Mouse (Mus musculus) telencephalon, adult 2 months (tissue): Measurements from ENCODE around the gene AB124611.
"Not testable (repeated sequence)": the region's sequence is repeated elsewhere in the genome, so short reads cannot be mapped to it uniquely, and the experiment has no call there.

Experiments used
- DNase-seq: peaks from one replicate; pipeline ENCODE4 v3.0.0-alpha.2; 2011; ENCODE audit warnings: low read depth, low spot score

Gene AB124611

GRCm38 (mm10) chr9:21559151-21559550 is 33.2 kb downstream of the AB124611 start:
- no peak for DNase-seq

GRCm38 (mm10) chr9:21564420-21564819 is 38.4 kb downstream of the AB124611 start:
- DNase-seq, result no peak

- DNase-seq, result no peak
Measured at GRCm38 (mm10) chr9:21565004-21565586, 39.1 kb downstream of the AB124611 start.

- no peak for DNase-seq
Measured at GRCm38 (mm10) chr9:21566538-21566937, 40.6 kb downstream of the AB124611 start.

GRCm38 (mm10) chr9:21567051-21567450 is 41.1 kb downstream of the AB124611 start:
- DNase-seq, result no peak

- no peak for DNase-seq
Measured at GRCm38 (mm10) chr9:21568657-21569255, 42.8 kb downstream of the AB124611 start.

- DNase-seq, result no peak
Measured at GRCm38 (mm10) chr9:21574012-21574801, 48.2 kb downstream of the AB124611 start.

- no peak for DNase-seq
Measured at GRCm38 (mm10) chr9:21575253-21575652, 49.3 kb downstream of the AB124611 start.

- DNase-seq, result no peak
Measured at GRCm38 (mm10) chr9:21576286-21576685, 50.3 kb downstream of the AB124611 start.

- DNase-seq, result no peak
Measured at GRCm38 (mm10) chr9:21578226-21578625, 52.2 kb downstream of the AB124611 start.

- DNase-seq, result no peak
Measured at GRCm38 (mm10) chr9:21585401-21585800, 59.4 kb downstream of the AB124611 start.

GRCm38 (mm10) chr9:21587678-21588349 is 61.8 kb downstream of the AB124611 start:
- DNase-seq, result no peak

GRCm38 (mm10) chr9:21588350-21588749 is 62.4 kb downstream of the AB124611 start:
- no peak for DNase-seq

- DNase-seq, result no peak
Measured at GRCm38 (mm10) chr9:21589538-21589937, 63.6 kb downstream of the AB124611 start.

- no peak for DNase-seq
Measured at GRCm38 (mm10) chr9:21591127-21591830, 65.3 kb downstream of the AB124611 start.

- DNase-seq, result no peak
Measured at GRCm38 (mm10) chr9:21591831-21592702, 66.1 kb downstream of the AB124611 start.

GRCm38 (mm10) chr9:21592703-21593121 is 66.7 kb downstream of the AB124611 start, which contains the start of the genes Timm29 and Yipf2:
TSS of gene Timm29 (plus strand) at chr9:21592722.
TSS of gene Yipf2 (minus strand) at chr9:21592828.
- peak; percentile 99 for DNase-seq

- no peak for DNase-seq
Measured at GRCm38 (mm10) chr9:21593122-21593721, 67.2 kb downstream of the AB124611 start.

- DNase-seq, result not testable (repeated sequence)
Measured at GRCm38 (mm10) chr9:21594350-21594749, 68.4 kb downstream of the AB124611 start.

- no peak for DNase-seq
Measured at GRCm38 (mm10) chr9:21594838-21595237, 68.9 kb downstream of the AB124611 start.
